Mouse (Mus musculus): Measurements from ENCODE around the gene Fuca2. TPM values are rescaled to one million over a fixed set of nuclear protein-coding genes. Genes with fewer than 3 reads are reported as not detected.

Fuca2 gene
- total and polyA plus RNA-seq, 2 experiments from 2014 or later: 78.7 to 361 TPM

GRCm38 (mm10) chr10:13554316-13554715, 55.0 kb downstream of the Fuca2 start:
- Histone ChIP-seq H3K9me3 (replicated peaks; ENCODE audit: control insufficient read depth, low read length) (no peaks in the 10 kb centered on the region), H3K9ac (replicated peaks; ENCODE audit: low read depth, low read length) (no peak overlapping the region), H3K27me3 (ENCODE audit: control insufficient read depth, insufficient read depth, low read length) (no peaks in the 10 kb centered on the region), H3K4me1 (ENCODE audit: control insufficient read depth, insufficient read depth) (no peaks in the 10 kb centered on the region), H3K36me3 (replicated peaks; ENCODE audit: control insufficient read depth, insufficient read depth, low read length) (peaks cover 4% of the 10 kb centered on the region; the same call in 1 of the 2 replicates), H3K4me3 (ENCODE audit: low read depth, low read length) (no peak overlapping the region), H3K27ac (ENCODE audit: low read depth) (no peak overlapping the region), H3K4me2 (ENCODE audit: low read depth, low read length) (no peak overlapping the region)
- WGBS: 84% methylated on average over 1 of the region's 1 CpGs
- ATAC-seq (ENCODE audit: insufficient read depth, low read depth): no peak
- no peak for TF ChIP-seq CTCF (IDR thresholded peaks at IDR 0.05; ENCODE audit: low read depth)
- TF ChIP-seq EP300 (IDR thresholded peaks at IDR 0.05; ENCODE audit: low read depth): no peak
- no peak for DNase-seq (ENCODE audit: low spot score)

DNA sequence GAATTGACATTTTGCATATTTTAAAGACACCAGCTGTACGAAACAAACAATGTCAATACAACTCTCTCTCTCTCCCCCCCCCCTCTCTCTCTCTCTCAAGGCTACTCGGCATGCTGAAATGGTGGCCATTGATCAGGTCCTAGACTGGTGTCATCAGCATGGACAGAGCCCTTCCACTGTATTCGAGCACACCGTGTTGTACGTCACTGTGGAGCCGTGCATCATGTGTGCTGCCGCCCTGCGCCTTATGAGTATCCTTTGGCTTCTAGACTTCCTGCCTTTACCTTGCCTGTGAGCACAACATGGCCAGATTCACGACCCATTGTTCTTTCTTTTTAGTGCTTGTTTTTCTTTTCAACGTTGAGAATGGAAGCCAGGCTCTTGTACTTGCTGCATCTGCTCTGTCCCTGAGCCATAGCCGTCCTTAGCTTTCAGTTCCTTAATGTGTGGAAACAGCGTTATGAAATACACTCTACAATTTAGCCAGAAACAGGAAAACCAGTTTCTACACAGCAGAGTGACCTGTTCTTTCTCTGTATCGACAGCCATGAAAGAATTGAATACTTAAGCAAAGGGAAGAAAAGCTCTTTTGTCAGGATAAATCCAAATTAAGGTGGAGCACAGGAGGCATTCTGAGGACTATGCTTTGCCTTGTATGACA, 60.8 kb downstream of the Fuca2 start:
- H3K4me3 ChIP-seq (ENCODE audit: low read depth, low read length): no peak overlapping the region
- no peak overlapping the region for H3K4me2 ChIP-seq (ENCODE audit: low read depth, low read length)
- no peak for ATAC-seq (ENCODE audit: insufficient read depth, low read depth)
- no peak overlapping the region for H3K27ac ChIP-seq (ENCODE audit: low read depth)
- no peaks in the 10 kb centered on the region for H3K27me3 ChIP-seq (ENCODE audit: control insufficient read depth, insufficient read depth, low read length)
- 88% methylated on average over 13 of the region's 13 CpGs for WGBS
- no peak for DNase-seq (ENCODE audit: low spot score)
- TF ChIP-seq CTCF (IDR thresholded peaks at IDR 0.05; ENCODE audit: low read depth): no peak
- TF ChIP-seq EP300 (IDR thresholded peaks at IDR 0.05; ENCODE audit: low read depth): no peak
- no peaks in the 10 kb centered on the region for H3K9me3 ChIP-seq (replicated peaks; ENCODE audit: control insufficient read depth, low read length)
- H3K9ac ChIP-seq (replicated peaks; ENCODE audit: low read depth, low read length): no peak overlapping the region
- peaks cover 29% of the 10 kb centered on the region for H3K36me3 ChIP-seq (replicated peaks; ENCODE audit: control insufficient read depth, insufficient read depth, low read length)
- H3K4me1 ChIP-seq (ENCODE audit: control insufficient read depth, insufficient read depth): peaks cover 3% of the 10 kb centered on the region; the same call in 1 of the 2 replicates

- Histone ChIP-seq H3K27me3 (ENCODE audit: control insufficient read depth, insufficient read depth, low read length) (no peaks in the 10 kb centered on the region), H3K4me1 (ENCODE audit: control insufficient read depth, insufficient read depth) (peaks cover 3% of the 10 kb centered on the region; the same call in 1 of the 2 replicates), H3K9ac (replicated peaks; ENCODE audit: low read depth, low read length) (no peak overlapping the region), H3K4me3 (ENCODE audit: low read depth, low read length) (peak overlapping the region; percentile 33), H3K4me2 (ENCODE audit: low read depth, low read length) (peak overlapping the region; percentile 62), H3K27ac (ENCODE audit: low read depth) (no peak overlapping the region), H3K36me3 (replicated peaks; ENCODE audit: control insufficient read depth, insufficient read depth, low read length) (peaks cover 29% of the 10 kb centered on the region), H3K9me3 (replicated peaks; ENCODE audit: control insufficient read depth, low read length) (no peaks in the 10 kb centered on the region)
- peak; percentile 58; the same call in 1 of the 2 replicates for ATAC-seq (ENCODE audit: insufficient read depth, low read depth)
- DNase-seq (ENCODE audit: low spot score): peak; percentile 29
- no peak for TF ChIP-seq EP300 (IDR thresholded peaks at IDR 0.05; ENCODE audit: low read depth)
- TF ChIP-seq CTCF (IDR thresholded peaks at IDR 0.05; ENCODE audit: low read depth): peak; percentile 87
- 24% methylated on average over 24 of the region's 24 CpGs for WGBS
Observed at GRCm38 (mm10) chr10:13564364-13565079, 65.2 kb downstream of the Fuca2 start.

- ATAC-seq (ENCODE audit: insufficient read depth, low read depth) (no peak), DNase-seq (ENCODE audit: low spot score) (no peak)
- peak overlapping the region; percentile 62 for H3K4me2 ChIP-seq (ENCODE audit: low read depth, low read length)
- peak overlapping the region; percentile 33 for H3K4me3 ChIP-seq (ENCODE audit: low read depth, low read length)
- 49% methylated on average over 8 of the region's 8 CpGs for WGBS
- H3K4me1 ChIP-seq (ENCODE audit: control insufficient read depth, insufficient read depth): peaks cover 3% of the 10 kb centered on the region; the same call in 1 of the 2 replicates
- H3K27me3 ChIP-seq (ENCODE audit: control insufficient read depth, insufficient read depth, low read length): no peaks in the 10 kb centered on the region
- TF ChIP-seq CTCF (IDR thresholded peaks at IDR 0.05; ENCODE audit: low read depth) (no peak), EP300 (IDR thresholded peaks at IDR 0.05; ENCODE audit: low read depth) (no peak)
- H3K36me3 ChIP-seq (replicated peaks; ENCODE audit: control insufficient read depth, insufficient read depth, low read length): peaks cover 29% of the 10 kb centered on the region
- no peak overlapping the region for H3K9ac ChIP-seq (replicated peaks; ENCODE audit: low read depth, low read length)
- H3K27ac ChIP-seq (ENCODE audit: low read depth): no peak overlapping the region
- H3K9me3 ChIP-seq (replicated peaks; ENCODE audit: control insufficient read depth, low read length): no peaks in the 10 kb centered on the region
Observed at GRCm38 (mm10) chr10:13565080-13565448, 65.7 kb downstream of the Fuca2 start.

DNA sequence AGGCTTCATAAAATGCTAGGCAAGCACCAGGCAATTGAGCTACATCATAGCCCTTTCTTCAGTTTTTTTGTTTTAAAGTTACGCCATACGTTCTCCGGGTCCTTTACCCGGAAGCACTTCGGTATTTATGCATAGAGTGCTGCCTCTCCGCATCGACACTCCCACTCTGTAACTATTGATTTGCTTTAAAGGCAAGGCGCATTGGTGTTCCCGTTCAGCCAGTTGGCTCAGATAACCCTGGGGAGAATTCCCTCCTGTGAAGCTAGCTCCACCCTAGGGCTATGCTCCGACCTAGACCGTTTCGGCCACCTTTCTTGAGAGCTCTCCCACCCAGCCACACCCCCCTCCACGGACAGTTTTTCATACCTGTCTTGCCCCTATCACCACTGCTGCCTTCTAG, 67.1 kb downstream of the Fuca2 start:
- TF ChIP-seq EP300 (IDR thresholded peaks at IDR 0.05; ENCODE audit: low read depth): no peak
- no peak for TF ChIP-seq CTCF (IDR thresholded peaks at IDR 0.05; ENCODE audit: low read depth)
- Histone ChIP-seq H3K27me3 (ENCODE audit: control insufficient read depth, insufficient read depth, low read length) (no peaks in the 10 kb centered on the region), H3K27ac (ENCODE audit: low read depth) (no peak overlapping the region), H3K4me2 (ENCODE audit: low read depth, low read length) (no peak overlapping the region), H3K4me3 (ENCODE audit: low read depth, low read length) (no peak overlapping the region), H3K9me3 (replicated peaks; ENCODE audit: control insufficient read depth, low read length) (no peaks in the 10 kb centered on the region), H3K9ac (replicated peaks; ENCODE audit: low read depth, low read length) (no peak overlapping the region), H3K36me3 (replicated peaks; ENCODE audit: control insufficient read depth, insufficient read depth, low read length) (peaks cover 22% of the 10 kb centered on the region), H3K4me1 (ENCODE audit: control insufficient read depth, insufficient read depth) (peaks cover 3% of the 10 kb centered on the region; the same call in 1 of the 2 replicates)
- WGBS: 52% methylated on average over 13 of the region's 13 CpGs
- DNase-seq (ENCODE audit: low spot score) (no peak), ATAC-seq (ENCODE audit: insufficient read depth, low read depth) (no peak)

Other genes with a start within 250 kb of the Fuca2 start
- 51.1 and 62.5 TPM in 2 replicates for gene Phactr2, start 25.1 kb upstream of the Fuca2 start, total RNA-seq (2014; rRNA removed; ENCODE audit: low replicate concordance)
- gene Phactr2, start 25.1 kb upstream of the Fuca2 start, polyA plus RNA-seq (2015; fragmentation: Nextera tagmentation; extraction: Ambion mirVana): 39.6 and 40.6 TPM in 2 replicates
- gene Adat2, start 53.4 kb downstream of the Fuca2 start, total RNA-seq (2014; rRNA removed; ENCODE audit: low replicate concordance): 0.99 TPM in 1 of 2 replicates, not detected in the other
- 2.0 and 2.3 TPM in 2 replicates for gene Adat2, start 53.4 kb downstream of the Fuca2 start, polyA plus RNA-seq (2015; fragmentation: Nextera tagmentation; extraction: Ambion mirVana)
- gene Pex3, start 53.6 kb downstream of the Fuca2 start, total RNA-seq (2014; rRNA removed; ENCODE audit: low replicate concordance): 31.0 and 46.8 TPM in 2 replicates
- gene Pex3, start 53.6 kb downstream of the Fuca2 start, polyA plus RNA-seq (2015; fragmentation: Nextera tagmentation; extraction: Ambion mirVana): 24.5 and 25.0 TPM in 2 replicates

Measured in heart, postnatal 0 days (tissue).